16 mouse cellular contexts compared by ENCODE assay signal in the genomic region with DNA sequence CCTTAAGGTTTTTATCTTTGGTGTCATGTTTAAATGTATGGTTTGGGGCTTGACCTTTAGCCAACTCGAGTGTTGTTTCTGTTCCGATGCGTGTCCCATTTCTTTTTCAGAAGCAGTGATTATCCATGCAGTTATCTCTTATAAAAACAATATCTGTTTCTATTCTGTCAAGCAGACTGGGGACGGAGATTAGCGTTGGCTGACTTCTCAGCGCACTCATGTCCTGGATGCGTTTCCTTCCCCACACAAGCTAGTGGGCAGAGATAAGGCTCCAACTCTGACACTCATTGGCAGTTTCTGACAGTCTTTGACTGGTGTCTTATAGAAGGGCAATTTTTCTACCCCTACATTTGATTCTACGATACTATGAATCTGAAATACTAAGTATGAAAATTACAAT.
"Had no signal": no experiment of that assay in that cellular context is flagged by ENCODE, and none has a peak within 500 bp of the region (broad histone marks: within the 10 kb centered on the region; RNA-seq: fewer than 3 reads in every experiment).

No protein-coding gene starts in this region.

- H3K36me3 ChIP-seq: limb, embryonic 13.5 days; liver, embryonic 13.5 days; lung, embryonic 15.5 days; midbrain, embryonic 12.5 days; neural tube, embryonic 13.5 days had no signal

- H3K27ac ChIP-seq: limb, embryonic 13.5 days; liver, embryonic 13.5 days; lung, embryonic 15.5 days; midbrain, embryonic 12.5 days; neural tube, embryonic 13.5 days had no signal

- H3K27me3 ChIP-seq: limb, embryonic 13.5 days; liver, embryonic 13.5 days; lung, embryonic 15.5 days; megakaryocyte, embryonic 14.5 days; midbrain, embryonic 12.5 days; neural tube, embryonic 13.5 days had no signal

- ATAC-seq: intestine, embryonic 16.5 days; midbrain, embryonic 16.5 days had no signal

- DNase-seq: kidney, adult 8-10 months; kidney, postnatal 25 days; liver, embryonic 13.5 days; lung, postnatal 4 days; retina, postnatal 1 day; right cerebral cortex, postnatal 4 days; spleen, adult 18-20 months; thymus, adult 18-20 months; thymus, postnatal 14 days had no signal

- H3K9me3 ChIP-seq: limb, embryonic 13.5 days; liver, embryonic 13.5 days; lung, embryonic 15.5 days; megakaryocyte, embryonic 14.5 days; midbrain, embryonic 12.5 days; neural tube, embryonic 13.5 days had no signal

- H3K4me1 ChIP-seq: limb, embryonic 13.5 days; lung, embryonic 15.5 days; midbrain, embryonic 12.5 days had no signal

- H3K9ac ChIP-seq: limb, embryonic 13.5 days; liver, embryonic 13.5 days; lung, embryonic 15.5 days; midbrain, embryonic 12.5 days; neural tube, embryonic 13.5 days had no signal

- H3K4me2 ChIP-seq: limb, embryonic 13.5 days; liver, embryonic 13.5 days; lung, embryonic 15.5 days; midbrain, embryonic 12.5 days; neural tube, embryonic 13.5 days had no signal

- H3K4me3 ChIP-seq: limb, embryonic 13.5 days; liver, embryonic 13.5 days; lung, embryonic 15.5 days; megakaryocyte, embryonic 14.5 days; midbrain, embryonic 12.5 days; neural tube, embryonic 13.5 days had no signal
